Mouse (Mus musculus) neural tube, embryonic 13.5 days (tissue): ENCODE measurements around the gene Hist2h2ab. TPM values are rescaled to one million over a fixed set of nuclear protein-coding genes. Genes with fewer than 3 reads are reported as not detected.
"Not testable (repeated sequence)": the region's sequence is repeated elsewhere in the genome, so short reads cannot be mapped to it uniquely, and the experiment has no call there.

Experiments used
- ATAC-seq: fragments of 200-750 bp; cut with Nextera tagmentation; 2 replicates; pipeline ENCODE4 v1.8.0; 2017; ENCODE audit warnings: low read depth, mild to moderate bottlenecking, moderate TSS enrichment, moderate library complexity
- H3K27ac ChIP-seq: fragments of 300-500 bp; sonication (generic); replicated peaks from 2 replicates; pipeline ENCODE4 v1.5.1; 2015; ENCODE audit warnings: moderate library complexity, mild to moderate bottlenecking, inconsistent platforms
- H3K27me3 ChIP-seq: fragments of 300-500 bp; sonication (generic); 2 replicates; pipeline ENCODE4 v1.6.1; 2015; ENCODE audit warnings: mild to moderate bottlenecking, inconsistent platforms
- H3K36me3 ChIP-seq: fragments of 300-500 bp; sonication (generic); 2 replicates; pipeline ENCODE4 v1.6.1; 2015; ENCODE audit warnings: mild to moderate bottlenecking, inconsistent platforms
- H3K4me1 ChIP-seq: fragments of 300-500 bp; sonication (generic); replicated peaks from 2 replicates; pipeline ENCODE4 v1.6.1; 2015; ENCODE audit warnings: inconsistent platforms
- H3K4me2 ChIP-seq: fragments of 300-500 bp; sonication (generic); 2 replicates; pipeline ENCODE4 v1.6.1; 2015; ENCODE audit warnings: inconsistent platforms, mild to moderate bottlenecking, moderate library complexity
- H3K4me3 ChIP-seq: fragments of 300-500 bp; sonication (generic); 2 replicates; pipeline ENCODE4 v1.5.1; 2015; ENCODE audit warnings: mild to moderate bottlenecking, inconsistent platforms
- H3K9ac ChIP-seq: fragments of 300-500 bp; sonication (generic); 2 replicates; pipeline ENCODE4 v1.6.1; 2015; ENCODE audit warnings: moderate library complexity, mild to moderate bottlenecking, inconsistent platforms
- H3K9me3 ChIP-seq: fragments of 300-500 bp; sonication (generic); 2 replicates; pipeline ENCODE4 v1.6.1; 2016; ENCODE audit warnings: inconsistent platforms
- WGBS: fragments of 180-500 bp; shearing (Covaris S2); methylation state at CpG from one replicate; pipeline ENCODE4 v1.1.7; 2015; 5-methylcytosine and 5-hydroxymethylcytosine counted together
- microRNA-seq: library from miRNA; unstranded; fragments of <30 nt; microRNA quantifications from one replicate; pipeline ENCODE4, GENCODE M21; 2016
- polyA plus RNA-seq: library from polyadenylated mRNA; unstranded; fragments of >200 nt; fragmentation: Nextera tagmentation; extraction: Ambion mirVana; gene quantifications from 2 replicates; pipeline ENCODE4 v1.2.1, GENCODE M21; 2015

The Hist2h2ab gene
- polyA plus RNA-seq, 1 experiment from 2014 or later: 0.52 TPM

- H3K9me3 ChIP-seq: no peaks in the 10 kb centered on the region
- peak; percentile 62 for ATAC-seq
- H3K4me3 ChIP-seq: peak within 1 kb of the TSS; percentile 58
- peak within 1 kb of the TSS; percentile 89 for H3K4me2 ChIP-seq
- WGBS: 20% methylated on average over 30 of the region's 30 CpGs
- H3K27me3 ChIP-seq: no peaks in the 10 kb centered on the region
- peak within 1 kb of the TSS; percentile 96 for H3K27ac ChIP-seq
- H3K36me3 ChIP-seq: no peaks in the 10 kb centered on the region
- H3K4me1 ChIP-seq: peaks cover 22% of the 10 kb centered on the region
- H3K9ac ChIP-seq: peak within 1 kb of the TSS; percentile 71
Observed at GRCm38 (mm10) chr3:96268051-96268775, 48.5 kb downstream of the Hist2h2ab start, which contains the start of gene Hist2h3b. TSS of gene Hist2h3b (plus strand) at chr3:96268654.

DNA sequence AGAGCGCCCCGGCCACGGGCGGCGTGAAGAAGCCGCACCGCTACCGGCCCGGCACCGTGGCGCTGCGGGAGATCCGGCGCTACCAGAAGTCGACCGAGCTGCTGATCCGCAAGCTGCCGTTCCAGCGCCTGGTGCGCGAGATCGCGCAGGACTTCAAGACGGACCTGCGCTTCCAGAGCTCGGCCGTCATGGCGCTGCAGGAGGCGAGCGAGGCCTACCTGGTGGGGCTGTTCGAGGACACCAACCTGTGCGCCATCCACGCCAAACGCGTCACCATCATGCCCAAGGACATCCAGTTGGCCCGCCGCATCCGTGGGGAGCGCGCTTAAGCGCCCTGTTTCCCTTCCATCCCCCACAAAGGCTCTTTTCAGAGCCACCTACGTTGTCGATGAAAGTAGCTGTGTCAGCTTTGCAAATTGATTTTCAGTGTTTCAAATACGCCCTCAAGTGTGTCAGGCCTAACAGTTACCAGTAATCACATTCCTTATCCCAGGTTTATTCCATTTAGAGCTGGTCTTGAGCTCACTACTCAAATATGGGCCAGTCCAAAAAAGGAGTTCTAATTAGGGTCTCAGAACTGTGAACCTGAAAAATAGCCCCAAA, 49.2 kb downstream of the Hist2h2ab start:
- not testable (repeated sequence) for H3K36me3 ChIP-seq, H3K27me3 ChIP-seq, H3K9me3 ChIP-seq
- Histone ChIP-seq H3K4me1 (peaks cover 18% of the 10 kb centered on the region), H3K27ac (peak overlapping the region; percentile 96), H3K9ac (peak overlapping the region; percentile 71), H3K4me3 (peak overlapping the region; percentile 58), H3K4me2 (peak overlapping the region; percentile 89)
- ATAC-seq: peak; percentile 44
- 0% methylated on average over 18 of the region's 44 CpGs for WGBS

Small RNA genes within 50 kb of the gene (microRNA-seq; reads per million reads assigned to microRNA genes)
- gene Gm44492: not detected
- not detected for gene Gm47311
- not detected for gene Gm47313

Other genes starting within 250 kb of the Hist2h2ab start
- gene Plekho1, start 223.9 kb upstream of the Hist2h2ab start, polyA plus RNA-seq: 65.9 and 74.1 TPM in 2 replicates
- 66.9 and 77.1 TPM in 2 replicates for gene Vps45, start 161.4 kb upstream of the Hist2h2ab start, polyA plus RNA-seq
- gene Otud7b, start 115.3 kb upstream of the Hist2h2ab start, polyA plus RNA-seq: 9.4 and 12.7 TPM in 2 replicates
- 10.5 and 14.1 TPM in 2 replicates for gene Mtmr11, start 57.9 kb upstream of the Hist2h2ab start, polyA plus RNA-seq
- 135 and 145 TPM in 2 replicates for gene Sf3b4, start 47.5 kb upstream of the Hist2h2ab start, polyA plus RNA-seq
- gene Sv2a, start 38.7 kb upstream of the Hist2h2ab start, polyA plus RNA-seq: 72.2 and 78.5 TPM in 2 replicates
- gene Bola1, start 156 bp upstream of the Hist2h2ab start, polyA plus RNA-seq: 54.1 and 63.0 TPM in 2 replicates
- gene Hist2h2ac, start 1.0 kb downstream of the Hist2h2ab start, polyA plus RNA-seq: 1.1 and 2.1 TPM in 2 replicates
- gene Hist2h2be, start 1.3 kb downstream of the Hist2h2ab start, polyA plus RNA-seq: 4.0 and 4.3 TPM in 2 replicates
- gene Hist2h3c2, start 19.3 kb downstream of the Hist2h2ab start, polyA plus RNA-seq: 2.2 and 2.6 TPM in 2 replicates
- 69.0 and 69.4 TPM in 2 replicates for gene Hist2h2aa2, start 20.4 kb downstream of the Hist2h2ab start, polyA plus RNA-seq
- gene Hist2h2aa1, start 25.6 kb downstream of the Hist2h2ab start, polyA plus RNA-seq: 12.3 and 21.1 TPM in 2 replicates
- 0.38 and 0.96 TPM in 2 replicates for gene Hist2h3c1, start 26.8 kb downstream of the Hist2h2ab start, polyA plus RNA-seq
- 3.3 and 3.5 TPM in 2 replicates for gene Hist2h4, start 43.4 kb downstream of the Hist2h2ab start, polyA plus RNA-seq
- 13.1 and 17.8 TPM in 2 replicates for gene Hist2h3b, start 48.8 kb downstream of the Hist2h2ab start, polyA plus RNA-seq
- 2.1 and 2.7 TPM in 2 replicates for gene Hist2h2bb, start 49.9 kb downstream of the Hist2h2ab start, polyA plus RNA-seq
- gene Fcgr1, start 74.1 kb downstream of the Hist2h2ab start, polyA plus RNA-seq: 1.9 and 2.1 TPM in 2 replicates
- not detected in 2 replicates for gene BC107364, start 232.4 kb downstream of the Hist2h2ab start, polyA plus RNA-seq